Mouse (Mus musculus) heart, postnatal 25 days (tissue): Measurements from ENCODE around the gene Map2k4. TPM values are rescaled to one million over a fixed set of nuclear protein-coding genes. Genes with fewer than 3 reads are reported as not detected.

Source experiments
- DNase-seq: peaks from one replicate; pipeline ENCODE4 v3.0.0; 2022; ENCODE audit warnings: low spot score
- intact Hi-C: fragments of 180-260 bp; cut with DNase I; formaldehyde crosslinking; loops from one replicate; pipeline ENCODE4 v1.15.1; 2025
- total RNA-seq, 2 experiments: library from RNA; stranded (reverse); gene quantifications; 2 replicates each; pipeline ENCODE4 v1.2.3; 2021

Map2k4 gene
- 10 to 100 TPM; 45.5 to 45.8 TPM for total RNA-seq

GRCm38 (mm10) chr11:65788154-65788553 is at the start of gene Map2k4:
Gene Map2k4 (minus strand): TSS chr11:65788297.
- peak; percentile 85 for DNase-seq
- intact Hi-C loops, result loop anchor here (2.0 to 5.0 kb wide), 2 partner anchors 19 to 76 kb away; partner anchors contain the start of gene Zkscan6

- intact Hi-C loops, result loop anchor here (5.0 kb wide), 1 partner anchor 1048 kb away; no protein-coding TSS in a partner anchor
Observed at GRCm38 (mm10) chr11:65824556-65824955, 36.5 kb upstream of the Map2k4 start.

GRCm38 (mm10) chr11:65820877-65821276 is 32.8 kb upstream of the Map2k4 start:
- DNase-seq, result peak; percentile 6
- intact Hi-C loops, result loop anchor here (5.0 kb wide), 1 partner anchor 1051 kb away; no protein-coding TSS in a partner anchor

More at GRCm38 (mm10) chr11:65824556-65824955, 36.5 kb upstream of the Map2k4 start:
- DNase-seq, result no peak

- intact Hi-C loops, result loop anchor here (5.0 kb wide), 1 partner anchor 1052 kb away; no protein-coding TSS in a partner anchor
- no peak for DNase-seq
Observed at GRCm38 (mm10) chr11:65820280-65820679, 32.2 kb upstream of the Map2k4 start.

- no peak for DNase-seq
- intact Hi-C loops, result no loop called here
Observed at GRCm38 (mm10) chr11:65818193-65818592, 30.1 kb upstream of the Map2k4 start.

- intact Hi-C loops, result no loop called here
- DNase-seq, result no peak
Observed at GRCm38 (mm10) chr11:65816237-65816636, 28.1 kb upstream of the Map2k4 start.

GRCm38 (mm10) chr11:65814381-65814780 is 26.3 kb upstream of the Map2k4 start:
- intact Hi-C loops, result no loop called here
- DNase-seq, result no peak

GRCm38 (mm10) chr11:65812088-65812487 is 24.0 kb upstream of the Map2k4 start:
- intact Hi-C loops, result no loop called here
- no peak for DNase-seq

GRCm38 (mm10) chr11:65807601-65808000 is 19.5 kb upstream of the Map2k4 start:
- DNase-seq, result no peak
- intact Hi-C loops, result loop anchor here (2.0 kb wide), 1 partner anchor 19 kb away; the partner anchor contains the start of gene Map2k4

GRCm38 (mm10) chr11:65806909-65807504 is 18.9 kb upstream of the Map2k4 start, which contains the start of gene Zkscan6:
Gene Zkscan6 (plus strand): TSS chr11:65807175.
- intact Hi-C loops, result loop anchor here (2.0 kb wide), 1 partner anchor 18 kb away; the partner anchor contains the start of gene Map2k4
- peak; percentile 79 for DNase-seq

- DNase-seq, result no peak
- intact Hi-C loops, result loop anchor here (2.0 kb wide), 1 partner anchor 18 kb away; the partner anchor contains the start of gene Map2k4
Observed at GRCm38 (mm10) chr11:65806321-65806904, 18.3 kb upstream of the Map2k4 start.

- no peak for DNase-seq
- intact Hi-C loops, result no loop called here
Observed at GRCm38 (mm10) chr11:65801899-65802298, 13.8 kb upstream of the Map2k4 start.

GRCm38 (mm10) chr11:65795896-65796295 is 7.8 kb upstream of the Map2k4 start:
- DNase-seq, result no peak
- intact Hi-C loops, result no loop called here

GRCm38 (mm10) chr11:65794428-65795219 is 6.5 kb upstream of the Map2k4 start:
- no peak for DNase-seq
- intact Hi-C loops, result no loop called here

- intact Hi-C loops, result loop anchor here (2.0 to 5.0 kb wide), 2 partner anchors 19 to 75 kb away; partner anchors contain the start of gene Zkscan6
- DNase-seq, result peak; percentile 12
Observed at GRCm38 (mm10) chr11:65787421-65788151, 511 bp downstream of the Map2k4 start.

GRCm38 (mm10) chr11:65786160-65786559 is 1.9 kb downstream of the Map2k4 start:
- intact Hi-C loops, result loop anchor here (5.0 kb wide), 1 partner anchor 74 kb away; no protein-coding TSS in a partner anchor
- no peak for DNase-seq

GRCm38 (mm10) chr11:65781596-65781995 is 6.5 kb downstream of the Map2k4 start:
- DNase-seq, result no peak
- intact Hi-C loops, result no loop called here

GRCm38 (mm10) chr11:65779578-65779977 is 8.5 kb downstream of the Map2k4 start:
- no peak for DNase-seq
- intact Hi-C loops, result no loop called here

- intact Hi-C loops, result no loop called here
- no peak for DNase-seq
Observed at GRCm38 (mm10) chr11:65779066-65779465, 9.0 kb downstream of the Map2k4 start.

GRCm38 (mm10) chr11:65777810-65778209 is 10.3 kb downstream of the Map2k4 start:
- intact Hi-C loops, result no loop called here
- DNase-seq, result no peak
